Mouse (Mus musculus) embryonic facial prominence, embryonic 12.5 days (tissue): ENCODE measurements around the gene Ttc3. TPM values are rescaled to one million over a fixed set of nuclear protein-coding genes. Genes with fewer than 3 reads are reported as not detected.

Experiments used
- ATAC-seq: fragments of 200-750 bp; cut with Nextera tagmentation; 2 replicates; pipeline ENCODE4 v1.8.0; 2017; ENCODE audit not compliant: insufficient number of reproducible peaks, insufficient read depth, low FRiP score, low TSS enrichment
- H3K27ac ChIP-seq: fragments of 300-500 bp; sonication (generic); 2 replicates; pipeline ENCODE4 v1.5.1; 2016; ENCODE audit warnings: mild to moderate bottlenecking
- H3K27me3 ChIP-seq: fragments of 300-500 bp; sonication (generic); 2 replicates; pipeline ENCODE4 v1.6.1; 2016; ENCODE audit warnings: mild to moderate bottlenecking, moderate library complexity
- H3K36me3 ChIP-seq: fragments of 300-500 bp; sonication (generic); 2 replicates; pipeline ENCODE4 v1.6.1; 2016; ENCODE audit warnings: mild to moderate bottlenecking
- H3K4me1 ChIP-seq: fragments of 300-500 bp; sonication (generic); 2 replicates; pipeline ENCODE4 v1.6.1; 2016
- H3K4me2 ChIP-seq: fragments of 300-500 bp; sonication (generic); replicated peaks from 2 replicates; pipeline ENCODE4 v1.6.1; 2016; ENCODE audit warnings: mild to moderate bottlenecking, moderate library complexity
- H3K4me3 ChIP-seq: fragments of 300-500 bp; sonication (generic); 2 replicates; pipeline ENCODE4 v1.5.1; 2016; ENCODE audit warnings: mild to moderate bottlenecking
- H3K9ac ChIP-seq: fragments of 300-500 bp; sonication (generic); 2 replicates; pipeline ENCODE4 v1.6.1; 2016; ENCODE audit warnings: mild to moderate bottlenecking, moderate library complexity
- H3K9me3 ChIP-seq: fragments of 300-500 bp; sonication (generic); 2 replicates; pipeline ENCODE4 v1.6.1; 2016; ENCODE audit warnings: mild to moderate bottlenecking, moderate library complexity
- WGBS: fragments of 180-500 bp; shearing (Covaris S2); methylation state at CpG from one replicate; pipeline ENCODE4 v1.1.7; 2016; 5-methylcytosine and 5-hydroxymethylcytosine counted together
- polyA plus RNA-seq: library from polyadenylated mRNA; unstranded; fragments of >200 nt; fragmentation: Nextera tagmentation; extraction: Ambion mirVana; gene quantifications from 2 replicates; pipeline ENCODE4 v1.2.1, GENCODE M21; 2016

Ttc3 gene
- polyA plus RNA-seq, 1 experiment from 2014 or later, result 377 TPM

- Histone ChIP-seq H3K9ac (no peak overlapping the region), H3K27ac (no peak overlapping the region)
Measured at GRCm38 (mm10) chr16:94360578-94361350, 9.7 kb upstream of the Ttc3 start.

GRCm38 (mm10) chr16:94362174-94362873 lies 8.1 kb upstream of the Ttc3 start:
- Histone ChIP-seq H3K4me1 (peaks cover 6% of the 10 kb centered on the region), H3K27ac (no peak overlapping the region), H3K9ac (no peak overlapping the region), H3K4me2 (no peak overlapping the region), H3K27me3 (no peaks in the 10 kb centered on the region), H3K9me3 (no peaks in the 10 kb centered on the region), H3K36me3 (peaks cover 4% of the 10 kb centered on the region; the same call in 1 of the 2 replicates), H3K4me3 (no peak overlapping the region)
- WGBS, result 49% methylated on average over 10 of the region's 10 CpGs
- ATAC-seq, result no peak

More at GRCm38 (mm10) chr16:94360578-94361350, 9.7 kb upstream of the Ttc3 start:
- Histone ChIP-seq H3K9me3 (no peaks in the 10 kb centered on the region), H3K27me3 (no peaks in the 10 kb centered on the region), H3K4me2 (no peak overlapping the region), H3K4me3 (no peak overlapping the region), H3K4me1 (peaks cover 6% of the 10 kb centered on the region), H3K36me3 (peaks cover 4% of the 10 kb centered on the region; the same call in 1 of the 2 replicates)
- WGBS, result 85% methylated on average over 13 of the region's 13 CpGs
- no peak for ATAC-seq

- Histone ChIP-seq H3K9me3 (no peaks in the 10 kb centered on the region), H3K4me2 (no peak overlapping the region), H3K27ac (no peak overlapping the region), H3K4me1 (peaks cover 12% of the 10 kb centered on the region), H3K27me3 (no peaks in the 10 kb centered on the region), H3K4me3 (no peak overlapping the region), H3K9ac (no peak overlapping the region), H3K36me3 (peaks cover 4% of the 10 kb centered on the region; the same call in 1 of the 2 replicates)
- 92% methylated on average over 4 of the region's 4 CpGs for WGBS
- no peak for ATAC-seq
Measured at GRCm38 (mm10) chr16:94363814-94364213, 6.6 kb upstream of the Ttc3 start.

GRCm38 (mm10) chr16:94365435-94365834 lies 5.0 kb upstream of the Ttc3 start:
- H3K27ac ChIP-seq, result no peak overlapping the region
- peaks cover 4% of the 10 kb centered on the region; the same call in 1 of the 2 replicates for H3K36me3 ChIP-seq
- H3K9me3 ChIP-seq, result no peaks in the 10 kb centered on the region
- H3K4me1 ChIP-seq, result peaks cover 20% of the 10 kb centered on the region
- 85% methylated on average over 3 of the region's 3 CpGs for WGBS
- no peak overlapping the region for H3K4me3 ChIP-seq
- H3K4me2 ChIP-seq, result no peak overlapping the region
- no peak for ATAC-seq
- no peak overlapping the region for H3K9ac ChIP-seq
- no peaks in the 10 kb centered on the region for H3K27me3 ChIP-seq

GRCm38 (mm10) chr16:94369596-94370172 lies 734 bp upstream of the Ttc3 start:
- Histone ChIP-seq H3K36me3 (no peaks in the 10 kb centered on the region), H3K4me2 (peak overlapping the region; percentile 67), H3K4me3 (peak overlapping the region; percentile 87), H3K27me3 (no peaks in the 10 kb centered on the region), H3K9me3 (no peaks in the 10 kb centered on the region), H3K4me1 (peaks cover 22% of the 10 kb centered on the region), H3K9ac (peak overlapping the region; percentile 83), H3K27ac (peak overlapping the region; percentile 97)
- no peak for ATAC-seq
- WGBS, result 13% methylated on average over 6 of the region's 6 CpGs

GRCm38 (mm10) chr16:94370915-94371300 lies 490 bp downstream of the Ttc3 start:
- WGBS, result under 1% methylated on average over 43 of the region's 43 CpGs
- peak overlapping the region; percentile 87 for H3K4me3 ChIP-seq

GRCm38 (mm10) chr16:94371301-94371931 lies 998 bp downstream of the Ttc3 start, which contains the start of gene Pigp:
Gene Pigp (minus strand): TSS chr16:94371842.
- H3K27ac ChIP-seq, result peak within 1 kb of the TSS; percentile 97
- no peaks in the 10 kb centered on the region for H3K36me3 ChIP-seq
- peak; percentile 84 for ATAC-seq
- no peaks in the 10 kb centered on the region for H3K9me3 ChIP-seq
- under 1% methylated on average over 41 of the region's 43 CpGs for WGBS
- H3K4me1 ChIP-seq, result peaks cover 22% of the 10 kb centered on the region
- H3K4me2 ChIP-seq, result peak within 1 kb of the TSS; percentile 67
- H3K9ac ChIP-seq, result peak within 1 kb of the TSS; percentile 90
- peak within 1 kb of the TSS; percentile 87 for H3K4me3 ChIP-seq
- H3K27me3 ChIP-seq, result no peaks in the 10 kb centered on the region

More at GRCm38 (mm10) chr16:94370915-94371300, 490 bp downstream of the Ttc3 start:
- H3K4me2 ChIP-seq, result peak overlapping the region; percentile 67
- H3K9ac ChIP-seq, result peak overlapping the region; percentile 90
- H3K27ac ChIP-seq, result peak overlapping the region; percentile 97
- peaks cover 22% of the 10 kb centered on the region for H3K4me1 ChIP-seq
- H3K9me3 ChIP-seq, result no peaks in the 10 kb centered on the region
- ATAC-seq, result peak; percentile 73
- no peaks in the 10 kb centered on the region for H3K36me3 ChIP-seq
- no peaks in the 10 kb centered on the region for H3K27me3 ChIP-seq

GRCm38 (mm10) chr16:94379386-94379785 lies 9.0 kb downstream of the Ttc3 start:
- no peaks in the 10 kb centered on the region for H3K27me3 ChIP-seq
- H3K4me1 ChIP-seq, result no peaks in the 10 kb centered on the region
- H3K4me3 ChIP-seq, result no peak overlapping the region
- H3K27ac ChIP-seq, result no peak overlapping the region
- no peak overlapping the region for H3K9ac ChIP-seq
- H3K36me3 ChIP-seq, result no peaks in the 10 kb centered on the region
- no peak for ATAC-seq
- 88% methylated on average over 1 of the region's 1 CpGs for WGBS
- H3K9me3 ChIP-seq, result no peaks in the 10 kb centered on the region
- H3K4me2 ChIP-seq, result no peak overlapping the region

- Histone ChIP-seq H3K9me3 (no peaks in the 10 kb centered on the region), H3K36me3 (peaks cover 3% of the 10 kb centered on the region; the same call in 1 of the 2 replicates), H3K4me3 (no peak overlapping the region), H3K27me3 (no peaks in the 10 kb centered on the region), H3K27ac (no peak overlapping the region), H3K4me2 (no peak overlapping the region), H3K4me1 (no peaks in the 10 kb centered on the region), H3K9ac (no peak overlapping the region)
- no peak for ATAC-seq
- WGBS, result 92% methylated on average over 3 of the region's 3 CpGs
Measured at GRCm38 (mm10) chr16:94383277-94383676, 12.9 kb downstream of the Ttc3 start.

GRCm38 (mm10) chr16:94387690-94388089 lies 17.3 kb downstream of the Ttc3 start:
- no peak for ATAC-seq
- Histone ChIP-seq H3K9me3 (no peaks in the 10 kb centered on the region), H3K4me2 (no peak overlapping the region), H3K27me3 (no peaks in the 10 kb centered on the region), H3K9ac (no peak overlapping the region), H3K27ac (no peak overlapping the region), H3K36me3 (peaks cover 8% of the 10 kb centered on the region; the same call in 1 of the 2 replicates), H3K4me3 (no peak overlapping the region), H3K4me1 (no peaks in the 10 kb centered on the region)
- 96% methylated on average over 7 of the region's 7 CpGs for WGBS

GRCm38 (mm10) chr16:94392299-94392698 lies 21.9 kb downstream of the Ttc3 start:
- Histone ChIP-seq H3K27me3 (no peaks in the 10 kb centered on the region), H3K9ac (no peak overlapping the region), H3K9me3 (no peaks in the 10 kb centered on the region), H3K27ac (no peak overlapping the region), H3K36me3 (peaks cover 12% of the 10 kb centered on the region), H3K4me2 (no peak overlapping the region), H3K4me1 (no peaks in the 10 kb centered on the region), H3K4me3 (no peak overlapping the region)
- ATAC-seq, result no peak
- 87% methylated on average over 4 of the region's 4 CpGs for WGBS
